Mouse (Mus musculus) embryonic fibroblast, embryonic 13.5 days (primary cell): ENCODE measurements at regions not wholly inside any gene's neighbourhood (a gene's known extent, or its start where the extent isn't known, plus 50 kb on each side); places are given as distances from the start of the nearest gene placed in this dataset.

Experiments
- H3K27ac ChIP-seq: 2 replicates; pipeline ENCODE4 v1.5.1; 2012; ENCODE audit warnings: low read length, control low read depth, inconsistent platforms; ENCODE audit not compliant: insufficient read depth
- H3K4me1 ChIP-seq: 2 replicates; pipeline ENCODE4 v1.6.1; 2011; ENCODE audit warnings: low read length; ENCODE audit not compliant: control insufficient read depth, insufficient read depth
- H3K4me3 ChIP-seq: 2 replicates; pipeline ENCODE4 v1.5.1; 2011; ENCODE audit warnings: mild to moderate bottlenecking, control low read depth, low read length; ENCODE audit not compliant: insufficient read depth
- CTCF ChIP-seq: IDR thresholded peaks from 2 replicates; pipeline ENCODE4 v1.5.1; 2011; ENCODE audit warnings: mild to moderate bottlenecking, control low read depth, low read length, moderate library complexity, borderline replicate concordance; ENCODE audit not compliant: insufficient read depth
- POLR2A ChIP-seq: IDR thresholded peaks from 2 replicates; pipeline ENCODE4 v1.6.1; 2011; ENCODE audit warnings: low read depth, mild to moderate bottlenecking, control low read depth, low read length, moderate library complexity

DNA sequence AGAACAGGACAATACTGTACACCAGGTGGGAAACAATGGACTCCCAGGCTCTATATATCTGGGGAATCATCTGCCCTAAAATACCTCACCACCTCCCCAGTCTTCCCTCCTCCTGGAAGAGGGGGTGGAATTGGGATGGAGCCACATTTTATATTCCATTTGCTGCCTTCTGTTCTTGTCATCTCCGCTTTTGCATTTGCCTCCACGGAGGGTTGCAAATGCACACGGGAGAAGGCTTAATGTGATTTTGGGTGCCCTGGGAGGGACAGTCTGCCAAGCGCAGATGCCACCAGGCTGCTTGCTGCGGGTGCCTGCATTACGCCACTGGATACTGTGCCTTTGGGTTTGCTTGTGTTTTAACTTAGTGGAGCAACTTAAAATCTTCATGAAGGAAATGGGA is 239.5 kb upstream of the Zc3h12c start:
- TF ChIP-seq CTCF (no peak), POLR2A (no peak)
- H3K27ac ChIP-seq = no peak overlapping the region
- H3K4me3 ChIP-seq = no peak overlapping the region
- no peaks in the 10 kb centered on the region for H3K4me1 ChIP-seq

DNA sequence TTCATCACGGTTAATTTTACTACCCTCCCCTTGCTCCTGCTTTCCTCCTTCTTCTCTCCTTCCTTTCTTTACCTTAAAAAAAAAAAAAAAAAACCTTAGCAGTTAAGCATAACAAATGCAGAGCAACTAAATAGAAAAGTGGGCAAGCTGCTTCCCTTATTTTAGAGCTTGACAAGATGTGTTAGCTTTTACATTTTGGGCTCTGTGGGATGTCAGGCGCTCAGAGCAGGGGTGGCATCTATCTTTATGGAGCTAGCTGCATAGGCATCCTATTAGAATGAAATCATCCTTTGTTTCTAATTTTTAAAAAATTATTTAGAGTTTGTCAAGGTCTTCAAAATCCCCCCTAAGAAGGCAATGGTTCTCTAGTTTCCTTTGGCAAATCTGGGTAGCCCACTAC is 234.1 kb upstream of the Zc3h12c start:
- H3K27ac ChIP-seq = no peak overlapping the region
- no peaks in the 10 kb centered on the region for H3K4me1 ChIP-seq
- no peak overlapping the region for H3K4me3 ChIP-seq
- TF ChIP-seq CTCF = no peak
- TF ChIP-seq POLR2A = no peak

DNA sequence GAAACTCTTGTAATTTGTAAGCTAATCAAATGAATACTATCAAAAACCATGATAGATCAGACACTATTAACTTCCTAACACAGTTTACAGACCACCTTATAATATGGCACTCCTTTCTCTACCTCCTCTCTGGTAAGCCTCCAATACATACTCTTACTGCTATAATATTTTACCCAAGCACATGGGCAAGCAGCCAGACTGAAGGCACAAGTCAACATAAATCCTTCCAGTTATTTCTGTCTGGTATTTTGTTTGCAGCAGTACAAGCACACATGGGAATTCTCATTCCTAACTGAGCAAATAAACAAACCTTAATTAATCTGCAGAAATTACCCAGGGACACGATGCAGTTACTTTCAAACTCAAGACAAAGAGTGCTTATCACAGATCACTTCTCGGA is 210.7 kb upstream of the Zc3h12c start:
- no peak overlapping the region for H3K27ac ChIP-seq
- H3K4me3 ChIP-seq = no peak overlapping the region
- H3K4me1 ChIP-seq = no peaks in the 10 kb centered on the region; the same call in 1 of the 2 replicates
- TF ChIP-seq POLR2A (no peak), CTCF (no peak)

DNA sequence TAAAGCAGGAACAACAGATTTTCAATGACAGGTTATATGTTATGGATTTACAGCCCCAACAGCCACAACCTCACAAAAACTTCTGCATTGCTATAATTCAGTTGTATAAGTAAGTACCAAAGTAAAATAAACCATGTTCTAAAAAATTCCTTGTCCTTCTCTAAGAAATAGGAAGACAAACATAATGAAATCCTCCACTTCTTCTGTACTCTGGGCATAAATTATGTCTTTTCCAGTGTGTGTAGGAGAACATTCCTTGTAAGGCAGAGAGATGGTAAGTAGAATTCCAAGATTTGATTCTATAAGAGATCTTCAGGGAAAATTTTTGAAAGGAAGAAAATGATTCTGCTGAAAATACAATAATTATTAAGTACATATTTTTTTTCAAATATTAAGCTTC is 209.4 kb upstream of the Zc3h12c start:
- H3K4me3 ChIP-seq = no peak overlapping the region
- no peaks in the 10 kb centered on the region; the same call in 1 of the 2 replicates for H3K4me1 ChIP-seq
- no peak overlapping the region for H3K27ac ChIP-seq
- no peak for TF ChIP-seq POLR2A
- no peak for TF ChIP-seq CTCF

DNA sequence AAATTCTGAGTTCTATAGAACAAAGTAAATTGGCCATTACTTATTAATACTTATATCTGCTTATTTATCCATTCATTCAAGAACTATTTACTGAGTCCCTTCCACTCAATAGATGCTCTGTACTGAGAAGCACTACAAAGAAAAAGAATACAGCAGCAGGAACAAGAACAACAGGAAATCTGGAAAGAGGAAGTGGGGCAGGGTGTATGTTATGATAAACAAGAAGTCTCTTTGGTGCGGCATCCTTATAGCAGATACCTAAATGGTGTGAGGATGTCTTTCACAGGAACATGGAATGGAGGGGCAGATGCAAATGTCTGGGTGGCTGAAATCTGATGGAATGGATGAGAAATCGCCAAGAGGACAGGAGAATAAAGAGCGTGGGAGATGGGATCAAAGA is 208.5 kb upstream of the Zc3h12c start:
- no peak overlapping the region for H3K4me3 ChIP-seq
- no peaks in the 10 kb centered on the region; the same call in 1 of the 2 replicates for H3K4me1 ChIP-seq
- TF ChIP-seq POLR2A (no peak), CTCF (no peak)
- no peak overlapping the region for H3K27ac ChIP-seq

DNA sequence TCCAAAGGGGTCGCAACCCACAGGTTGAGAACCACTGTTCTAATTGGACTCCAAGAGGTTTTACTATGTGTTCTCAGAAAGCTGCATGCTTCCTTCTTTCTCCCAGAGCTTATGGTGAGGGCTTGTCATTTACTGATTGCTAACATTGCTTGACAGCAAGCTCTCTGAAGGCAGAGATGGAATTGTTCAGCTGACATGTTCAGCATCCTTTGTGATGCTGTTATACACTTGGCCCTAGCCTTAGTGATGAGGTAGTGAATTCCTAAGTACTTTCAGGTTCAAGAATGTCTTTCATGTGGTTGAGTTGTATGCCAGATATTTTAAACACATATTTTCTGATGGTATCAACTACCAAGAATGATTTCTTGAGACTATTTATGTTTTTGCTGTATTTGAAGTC is 202.9 kb upstream of the Zc3h12c start:
- no peak overlapping the region for H3K27ac ChIP-seq
- TF ChIP-seq CTCF = no peak
- no peak for TF ChIP-seq POLR2A
- H3K4me1 ChIP-seq = peaks cover 2% of the 10 kb centered on the region; the same call in 1 of the 2 replicates
- no peak overlapping the region for H3K4me3 ChIP-seq

DNA sequence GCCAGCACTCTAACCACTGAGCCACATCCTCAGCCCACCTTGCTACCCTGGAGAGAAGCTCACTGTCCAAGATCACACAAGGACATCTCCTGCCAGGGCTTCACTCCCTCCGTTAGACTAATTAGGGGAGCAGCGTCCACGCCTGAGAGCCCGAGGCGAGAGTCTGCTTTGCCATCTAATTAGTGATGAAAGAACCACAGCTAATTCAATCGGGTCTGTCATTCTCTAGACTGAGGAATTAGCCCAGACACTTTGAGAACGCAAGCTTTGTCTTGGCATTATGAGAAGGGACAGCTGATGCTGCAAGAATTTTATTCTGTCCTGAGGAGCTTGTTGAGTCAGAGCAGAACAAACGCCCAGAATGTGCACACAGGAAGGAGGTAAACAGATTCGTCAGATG is 200.5 kb upstream of the Zc3h12c start:
- no peak overlapping the region for H3K4me3 ChIP-seq
- no peak overlapping the region for H3K27ac ChIP-seq
- TF ChIP-seq POLR2A (no peak), CTCF (no peak)
- peaks cover 2% of the 10 kb centered on the region; the same call in 1 of the 2 replicates for H3K4me1 ChIP-seq

DNA sequence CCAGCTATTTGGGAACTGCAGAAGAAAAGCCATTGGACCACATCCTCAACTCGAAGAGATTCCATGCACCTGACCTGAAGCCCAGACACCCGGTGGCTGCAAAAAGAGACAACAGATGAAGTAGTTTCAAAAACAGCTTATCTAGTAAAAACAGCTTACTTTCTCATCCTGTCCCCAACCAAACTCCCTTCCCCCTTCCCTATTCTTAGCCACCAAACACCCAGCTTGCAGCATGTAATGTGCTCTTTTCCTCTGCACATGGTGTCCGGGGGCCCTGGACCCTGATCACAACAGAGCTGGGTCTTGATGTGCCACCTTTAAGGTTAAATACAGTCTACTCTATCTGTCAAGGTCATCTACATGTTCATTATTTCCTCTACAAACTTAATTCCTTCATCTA is 199.7 kb upstream of the Zc3h12c start:
- TF ChIP-seq POLR2A = no peak
- no peak for TF ChIP-seq CTCF
- Histone ChIP-seq H3K4me1 (peaks cover 2% of the 10 kb centered on the region; the same call in 1 of the 2 replicates), H3K4me3 (no peak overlapping the region), H3K27ac (no peak overlapping the region)

DNA sequence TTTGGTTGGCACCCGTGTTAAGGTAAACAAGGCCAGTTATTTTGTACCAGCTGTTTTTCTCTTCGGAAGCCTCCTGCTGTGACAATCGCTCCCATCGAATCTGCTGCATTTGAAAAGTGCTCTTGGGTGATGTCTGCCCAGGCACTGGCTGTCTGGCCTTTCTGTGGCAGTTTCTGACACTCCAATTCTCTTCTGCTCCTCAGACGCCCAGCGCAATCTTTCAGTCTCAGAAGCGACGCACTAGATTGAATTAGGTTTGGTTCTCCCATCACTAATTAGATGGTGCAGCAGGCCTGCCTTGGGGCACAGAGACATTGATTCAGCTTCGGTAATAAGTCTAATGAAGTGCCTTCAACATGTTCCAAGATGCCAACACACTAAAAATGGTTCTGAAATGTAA is 197.7 kb upstream of the Zc3h12c start:
- H3K4me3 ChIP-seq = no peak overlapping the region
- TF ChIP-seq POLR2A (no peak), CTCF (no peak)
- peaks cover 2% of the 10 kb centered on the region; the same call in 1 of the 2 replicates for H3K4me1 ChIP-seq
- no peak overlapping the region for H3K27ac ChIP-seq

DNA sequence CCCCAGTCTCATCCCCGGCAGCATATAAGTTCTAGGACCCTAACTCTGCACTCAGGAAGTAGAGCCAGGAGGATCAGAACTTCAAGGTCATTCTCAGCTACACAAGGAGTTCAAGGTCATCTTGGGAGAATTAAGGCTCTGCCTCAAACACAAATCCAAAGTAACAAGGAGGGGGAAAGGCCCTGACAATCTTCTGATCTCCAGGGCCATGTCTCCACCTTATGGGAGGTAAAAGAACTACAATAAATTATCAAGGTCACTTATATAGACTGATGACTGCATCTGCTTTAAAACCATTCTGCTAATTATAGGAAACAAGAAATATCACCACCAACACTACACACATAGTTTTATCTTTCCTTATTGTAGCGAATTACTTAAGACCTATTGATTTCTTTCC is 193.2 kb upstream of the Zc3h12c start:
- H3K4me3 ChIP-seq = no peak overlapping the region
- H3K27ac ChIP-seq = no peak overlapping the region
- H3K4me1 ChIP-seq = no peaks in the 10 kb centered on the region
- TF ChIP-seq POLR2A (no peak), CTCF (no peak)

DNA sequence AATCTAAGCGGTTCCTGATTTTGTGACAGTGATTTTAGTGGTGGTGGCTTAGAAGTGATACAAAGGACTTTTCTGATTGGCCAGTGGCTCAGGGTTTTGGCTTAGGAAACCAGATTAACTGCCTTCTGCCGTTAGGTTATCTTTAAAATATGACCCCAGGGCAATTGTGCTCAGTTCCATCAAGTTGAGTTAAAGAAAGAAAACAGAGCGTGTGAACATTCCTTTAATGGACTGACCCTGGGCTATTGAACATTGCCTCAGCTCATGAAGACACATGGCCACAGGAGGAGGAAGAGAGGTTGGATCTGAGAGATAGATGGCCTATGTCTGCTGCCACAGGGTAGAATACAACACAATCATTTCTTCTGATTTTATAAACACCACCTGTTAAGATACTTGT is 191.0 kb upstream of the Zc3h12c start:
- H3K4me1 ChIP-seq = no peaks in the 10 kb centered on the region
- H3K4me3 ChIP-seq = no peak overlapping the region
- H3K27ac ChIP-seq = no peak overlapping the region
- TF ChIP-seq CTCF (no peak), POLR2A (no peak)
